Mouse (Mus musculus) gonadal fat pad, adult 2 months (tissue): ENCODE measurements around the gene Vps13a. TPM values are rescaled to one million over a fixed set of nuclear protein-coding genes. Genes with fewer than 3 reads are reported as not detected.

Experiments used
- DNase-seq: peaks from one replicate; pipeline ENCODE4 v3.0.0-alpha.2; 2012; ENCODE audit warnings: low read depth
- polyA plus RNA-seq: library from polyadenylated mRNA; depleted of rRNA; stranded (reverse); fragments of >200 nt; gene quantifications from 2 replicates; pipeline ENCODE4 v1.2.3, GENCODE M21; 2012; rRNA removed

The Vps13a gene
- polyA plus RNA-seq, 1 experiment = 5.0 TPM

GRCm38 (mm10) chr19:16580501-16580900 lies 200.2 kb downstream of the Vps13a start:
- no peak for DNase-seq

GRCm38 (mm10) chr19:16579656-16580260 lies 201.0 kb downstream of the Vps13a start:
- no peak for DNase-seq

GRCm38 (mm10) chr19:16576790-16577189 lies 203.9 kb downstream of the Vps13a start:
- DNase-seq = no peak

Other genes with a start within 250 kb of the Vps13a start
- gene Foxb2, start 92.9 kb upstream of the Vps13a start, polyA plus RNA-seq = not detected in 2 replicates
- gene Prune2, start 175.2 kb upstream of the Vps13a start, polyA plus RNA-seq = 2.9 and 4.0 TPM in 2 replicates